9 mouse cellular contexts compared by ENCODE assay signal in the genomic region with DNA sequence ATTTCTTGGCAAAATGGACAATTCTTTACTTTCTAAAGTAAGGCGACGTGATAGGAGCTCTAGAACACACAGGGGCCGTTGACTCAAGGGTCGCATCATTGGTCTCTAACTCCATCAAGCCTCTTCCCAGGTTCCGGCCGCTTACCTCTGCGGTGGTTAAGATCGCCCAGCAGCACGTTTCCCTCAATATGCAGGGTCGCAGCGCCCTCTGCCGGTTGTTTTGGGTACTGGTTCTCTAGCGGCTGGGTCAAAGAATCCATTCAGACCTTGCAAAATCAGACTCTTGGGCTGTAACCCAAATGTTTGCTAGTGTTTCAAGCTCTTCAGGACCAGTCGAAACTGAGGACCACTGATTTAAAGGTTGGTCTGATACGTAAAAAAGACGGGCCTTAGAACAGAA. TPM values are rescaled to one million over a fixed set of nuclear protein-coding genes. Genes with fewer than 3 reads are reported as not detected.
A peak's percentile ranks its signal among the peaks of the same experiment; 100 is the strongest.
DNase-seq lines count a peak whose midpoint lies in the region; ATAC-seq and TF ChIP-seq lines count a peak whose summit lies in the region.
"Had no signal": no experiment of that assay in that cellular context is flagged by ENCODE, and none has a peak within 500 bp of the region (broad histone marks: within the 10 kb centered on the region; RNA-seq: fewer than 3 reads in every experiment).

No protein-coding gene starts in this region.

- peak; percentile 15; the same call in 1 of the 2 replicates for ATAC-seq in heart, postnatal 0 days (ENCODE audit: insufficient read depth, low read depth)

- H3K9ac ChIP-seq in ES-E14 (ENCODE audit: insufficient read depth, low read depth, low read length, poor library complexity, severe bottlenecking): no peak overlapping the region
- no peak overlapping the region for H3K9ac ChIP-seq in heart, postnatal 0 days (replicated peaks; ENCODE audit: low read depth, low read length)
- H3K9ac ChIP-seq: limb, embryonic 15.5 days had no signal

- WGBS in heart, postnatal 0 days: 2% methylated on average over 16 of the region's 16 CpGs

- H3K9me3 ChIP-seq in ES-E14 (ENCODE audit: control insufficient read depth, insufficient read depth, low read depth, low read length): no peaks in the 10 kb centered on the region
- H3K9me3 ChIP-seq in heart, postnatal 0 days (replicated peaks; ENCODE audit: control insufficient read depth, low read length): no peaks in the 10 kb centered on the region
- H3K9me3 ChIP-seq in megakaryocyte, embryonic 14.5 days: no peaks in the 10 kb centered on the region
- H3K9me3 ChIP-seq: limb, embryonic 15.5 days had no signal

- H3K4me1 ChIP-seq in ES-E14 (ENCODE audit: control insufficient read depth in 2 of 2, insufficient read depth in 2 of 2, low read length in 2 of 2, poor library complexity in 1 of 2): peaks cover 0 to 5% of the 10 kb centered on the region in 2 experiments; a peak in 1 of 4 replicates
- no peaks in the 10 kb centered on the region for H3K4me1 ChIP-seq in heart, postnatal 0 days (ENCODE audit: control insufficient read depth, insufficient read depth)
- peaks cover 83% of the 10 kb centered on the region for H3K4me1 ChIP-seq in megakaryocyte, embryonic 14.5 days

- H3K4me2 ChIP-seq in heart, postnatal 0 days (ENCODE audit: low read depth, low read length): no peak overlapping the region
- H3K4me2 ChIP-seq: limb, embryonic 15.5 days had no signal

- peaks cover 35% of the 10 kb centered on the region for H3K27me3 ChIP-seq in heart, postnatal 0 days (ENCODE audit: control insufficient read depth, insufficient read depth, low read length)
- peaks cover 41% of the 10 kb centered on the region for H3K27me3 ChIP-seq in megakaryocyte, embryonic 14.5 days (replicated peaks)

- H3K36me3 ChIP-seq in ES-E14 (ENCODE audit: control insufficient read depth, insufficient read depth, low read length, poor library complexity, severe bottlenecking): no peaks in the 10 kb centered on the region
- no peaks in the 10 kb centered on the region for H3K36me3 ChIP-seq in heart, postnatal 0 days (replicated peaks; ENCODE audit: control insufficient read depth, insufficient read depth, low read length)
- no peaks in the 10 kb centered on the region for H3K36me3 ChIP-seq in megakaryocyte, embryonic 14.5 days (replicated peaks; ENCODE audit: low read length)
- H3K36me3 ChIP-seq: limb, embryonic 15.5 days had no signal

- H3K27ac ChIP-seq in ES-E14 (ENCODE audit: insufficient read depth, low read depth, low read length, poor library complexity, severe bottlenecking): no peak overlapping the region
- no peak overlapping the region for H3K27ac ChIP-seq in heart, postnatal 0 days (ENCODE audit: low read depth)
- H3K27ac ChIP-seq: limb, embryonic 15.5 days had no signal

- in situ Hi-C loops in ES-E14 (cut with MboI; ENCODE audit: low sequenced_read_pairs in 2 of 2, unreplicated experiment in 2 of 2): loop anchor here (10.0 kb wide), 2 partner anchors 106 to 306 kb away; a partner anchor contains a TSS

- no peak for TF ChIP-seq EP300 in heart, postnatal 0 days (IDR thresholded peaks at IDR 0.05; ENCODE audit: low read depth)

- H3K4me3 ChIP-seq in ES-E14 (ENCODE audit: insufficient read depth in 1 of 2, low read depth in 1 of 2, low read length in 2 of 2, poor library complexity in 1 of 2, severe bottlenecking in 1 of 2): no peak overlapping the region
- no peak overlapping the region for H3K4me3 ChIP-seq in heart, postnatal 0 days (ENCODE audit: low read depth, low read length)
- H3K4me3 ChIP-seq in megakaryocyte, embryonic 14.5 days (replicated peaks): peak overlapping the region; percentile 83
- H3K4me3 ChIP-seq: limb, embryonic 15.5 days had no signal

- peak; percentile 84 for DNase-seq in ES-E14 (ENCODE audit: low read depth, low spot score)
- peak; percentile 64 for DNase-seq in adrenal gland, adult 8-10 months
- peak; percentile 94 for DNase-seq in embryo, embryonic 10.5 days (ENCODE audit: low spot score)
- DNase-seq in heart, postnatal 0 days (ENCODE audit: low spot score): peak; percentile 49
- DNase-seq in layer of hippocampus, postnatal 25 days (ENCODE audit: extremely low spot score in 1 of 2, low spot score in 1 of 2): peak; percentile 91 to 99
- DNase-seq in right cerebral cortex, postnatal 36 days (ENCODE audit: low spot score in 2 of 2): peak; percentile 62 to 78
- peak; percentile 68 to 89 for DNase-seq in urinary bladder, postnatal 4 days (ENCODE audit: low spot score in 2 of 2)

- TF ChIP-seq CTCF in heart, postnatal 0 days (IDR thresholded peaks at IDR 0.05; ENCODE audit: low read depth): peak; percentile 96

TF ChIP-seq in ES-E14, 5 proteins besides CTCF, POLR2A, EP300 and RAD21:
- peak; percentile 94 for TF ChIP-seq ZC3H11A (IDR thresholded peaks at IDR 0.05; ENCODE audit: borderline replicate concordance, low read depth, low read length)
- no peak for TF ChIP-seq CHD2 (IDR thresholded peaks at IDR 0.05; ENCODE audit: low read depth, low read length)
- TF ChIP-seq HCFC1 (IDR thresholded peaks at IDR 0.05; ENCODE audit: borderline replicate concordance, insufficient read depth, low read length): no peak

RNA-seq across cellular contexts. Expression of a gene that starts 5.0 kb away (rescaled TPM):
- 104 and 146 TPM in 2 replicates for total RNA-seq in ES-E14 (2012; rRNA removed)
- total RNA-seq in adrenal gland, adult 8-10 months (2022): 10 to 100 TPM; 45.0 to 51.0 (median 50.0) TPM
- total RNA-seq in heart, postnatal 0 days (2014; rRNA removed; ENCODE audit: low replicate concordance): 18.4 and 22.9 TPM in 2 replicates
- 28.7 and 31.3 TPM in 2 replicates for polyA plus RNA-seq in heart, postnatal 0 days (2015; fragmentation: Nextera tagmentation; extraction: Ambion mirVana)
- 10 to 100 TPM; 21.5 to 23.1 TPM for total RNA-seq in layer of hippocampus, postnatal 25 days (2021)
- polyA plus RNA-seq in megakaryocyte, embryonic 14.5 days (2012; ENCODE audit: insufficient read depth, low replicate concordance): 34.1 and 96.8 TPM in 2 replicates

RNA-seq across cellular contexts. Expression of a gene that starts 22.6 kb away (rescaled TPM):
- total RNA-seq in ES-E14 (2012; rRNA removed): 1.6 and 3.2 TPM in 2 replicates
- 10 to 100 TPM in 1 of 4 experiments, 1 to 10 TPM in 3; 5.0 to 10.9 (median 7.5) TPM for total RNA-seq in adrenal gland, adult 8-10 months (2022)
- 0.31 and 11.5 TPM in 2 replicates for total RNA-seq in heart, postnatal 0 days (2014; rRNA removed; ENCODE audit: low replicate concordance)
- polyA plus RNA-seq in heart, postnatal 0 days (2015; fragmentation: Nextera tagmentation; extraction: Ambion mirVana): 3.1 and 5.2 TPM in 2 replicates
- 1 to 10 TPM; 1.1 to 1.2 TPM for total RNA-seq in layer of hippocampus, postnatal 25 days (2021)
- polyA plus RNA-seq in megakaryocyte, embryonic 14.5 days (2012; ENCODE audit: insufficient read depth, low replicate concordance): 31.4 and 127 TPM in 2 replicates

RNA-seq across cellular contexts. Expression of a gene that starts 43.6 kb away (rescaled TPM):
- 14.3 and 14.5 TPM in 2 replicates for total RNA-seq in ES-E14 (2012; rRNA removed)
- total RNA-seq in adrenal gland, adult 8-10 months (2022): 10 to 100 TPM; 13.8 to 20.3 (median 14.8) TPM
- total RNA-seq in heart, postnatal 0 days (2014; rRNA removed; ENCODE audit: low replicate concordance): 8.7 and 11.1 TPM in 2 replicates
- 7.6 and 8.2 TPM in 2 replicates for polyA plus RNA-seq in heart, postnatal 0 days (2015; fragmentation: Nextera tagmentation; extraction: Ambion mirVana)
- total RNA-seq in layer of hippocampus, postnatal 25 days (2021): 1 to 10 TPM; 6.0 to 6.3 TPM
- polyA plus RNA-seq in megakaryocyte, embryonic 14.5 days (2012; ENCODE audit: insufficient read depth, low replicate concordance): 1.0 and 1.9 TPM in 2 replicates
